Mouse (Mus musculus) heart, embryonic 13.5 days (tissue): ENCODE results near the gene Ndufa13. TPM values are rescaled to one million over a fixed set of nuclear protein-coding genes. Genes with fewer than 3 reads are reported as not detected.
A peak's percentile ranks its signal among the peaks of the same experiment; 100 is the strongest.

Experiments used
- ATAC-seq: fragments of 200-750 bp; cut with Nextera tagmentation; 2 replicates; pipeline ENCODE4 v1.8.0; 2017; ENCODE audit warnings: moderate TSS enrichment; ENCODE audit not compliant: insufficient number of reproducible peaks, low FRiP score, low TSS enrichment; ENCODE audit errors: extremely low read depth
- H3K27ac ChIP-seq: fragments of 300-500 bp; sonication (generic); replicated peaks from 2 replicates; pipeline ENCODE4 v1.5.1; 2015; ENCODE audit warnings: moderate library complexity, mild to moderate bottlenecking, inconsistent platforms
- H3K27me3 ChIP-seq: fragments of 300-500 bp; sonication (generic); replicated peaks from 2 replicates; pipeline ENCODE4 v1.6.1; 2015; ENCODE audit warnings: mild to moderate bottlenecking, inconsistent platforms
- H3K36me3 ChIP-seq: fragments of 300-500 bp; sonication (generic); 2 replicates; pipeline ENCODE4 v1.6.1; 2015; ENCODE audit warnings: mild to moderate bottlenecking, inconsistent platforms
- H3K4me1 ChIP-seq: fragments of 300-500 bp; sonication (generic); 2 replicates; pipeline ENCODE4 v1.6.1; 2015; ENCODE audit warnings: inconsistent platforms
- H3K4me2 ChIP-seq: fragments of 300-500 bp; sonication (generic); 2 replicates; pipeline ENCODE4 v1.6.1; 2015; ENCODE audit warnings: inconsistent platforms, mild to moderate bottlenecking, moderate library complexity
- H3K4me3 ChIP-seq: fragments of 300-500 bp; sonication (generic); 2 replicates; pipeline ENCODE4 v1.5.1; 2015; ENCODE audit warnings: moderate library complexity, mild to moderate bottlenecking, inconsistent platforms
- H3K9ac ChIP-seq: fragments of 300-500 bp; sonication (generic); 2 replicates; pipeline ENCODE4 v1.6.1; 2015; ENCODE audit warnings: inconsistent platforms, mild to moderate bottlenecking, moderate library complexity
- H3K9me3 ChIP-seq: fragments of 300-500 bp; sonication (generic); 2 replicates; pipeline ENCODE4 v1.6.1; 2016; ENCODE audit warnings: inconsistent platforms
- WGBS: fragments of 180-500 bp; shearing (Covaris S2); methylation state at CpG from one replicate; pipeline ENCODE4 v1.1.7; 2015; ENCODE audit warnings: mixed read lengths; 5-methylcytosine and 5-hydroxymethylcytosine counted together
- polyA plus RNA-seq: library from polyadenylated mRNA; unstranded; fragments of >200 nt; fragmentation: Nextera tagmentation; extraction: Ambion mirVana; gene quantifications from 2 replicates; pipeline ENCODE4 v1.2.1, GENCODE M21; 2015

The Ndufa13 gene
- polyA plus RNA-seq, 1 experiment from 2014 or later: 304 TPM

DNA sequence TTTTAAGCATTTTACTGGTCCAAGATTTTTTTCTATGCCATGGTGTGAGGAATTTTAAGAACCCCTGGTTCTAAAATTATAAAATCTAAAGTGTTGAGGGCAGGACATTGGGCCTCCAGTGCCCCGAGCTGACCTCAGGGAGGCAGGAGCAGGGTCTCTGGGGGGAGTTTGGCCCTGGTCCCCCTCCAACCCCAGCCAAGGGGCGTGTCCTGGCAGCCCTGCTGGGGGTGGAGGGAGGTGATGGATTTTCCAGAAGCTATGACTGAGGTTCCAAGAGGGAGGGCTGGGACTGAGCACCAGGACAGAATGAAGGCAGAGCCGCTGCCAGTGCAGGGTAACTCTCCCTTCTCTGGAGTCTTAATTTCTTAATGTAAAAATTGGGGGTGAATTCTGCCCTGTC is 24.4 kb downstream of the Ndufa13 start:
- H3K9me3 ChIP-seq: no peaks in the 10 kb centered on the region
- WGBS: 55% methylated on average over 3 of the region's 3 CpGs
- no peak overlapping the region for H3K4me2 ChIP-seq
- peaks cover 24% of the 10 kb centered on the region for H3K4me1 ChIP-seq
- H3K4me3 ChIP-seq: no peak overlapping the region
- ATAC-seq: no peak
- peaks cover 80% of the 10 kb centered on the region for H3K27me3 ChIP-seq
- H3K9ac ChIP-seq: no peak overlapping the region
- no peaks in the 10 kb centered on the region for H3K36me3 ChIP-seq
- no peak overlapping the region for H3K27ac ChIP-seq

DNA sequence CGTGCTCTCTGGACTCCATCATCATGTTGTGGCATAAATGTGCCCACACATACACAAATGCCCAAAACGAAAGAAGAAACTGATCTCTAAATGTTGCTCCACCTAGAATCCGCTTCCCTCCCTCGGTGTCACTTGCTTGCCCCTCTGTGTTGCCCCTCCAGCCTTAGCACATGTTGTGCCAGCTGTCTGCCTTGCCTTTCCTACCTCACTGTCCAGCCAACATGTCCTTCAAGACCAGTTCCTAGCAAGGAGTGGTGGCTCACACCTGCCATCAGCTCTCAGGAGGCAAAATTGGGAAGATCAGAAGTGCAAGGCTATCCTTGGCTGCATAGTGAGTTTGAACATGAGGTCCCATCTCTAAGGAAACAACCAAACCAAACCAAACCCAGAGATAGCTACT is 25.0 kb downstream of the Ndufa13 start:
- Histone ChIP-seq H3K4me2 (no peak overlapping the region), H3K27me3 (peaks cover 79% of the 10 kb centered on the region), H3K9me3 (no peaks in the 10 kb centered on the region), H3K9ac (no peak overlapping the region), H3K27ac (no peak overlapping the region), H3K4me1 (peaks cover 18% of the 10 kb centered on the region), H3K36me3 (no peaks in the 10 kb centered on the region), H3K4me3 (no peak overlapping the region)
- WGBS: 79% methylated on average over 4 of the region's 4 CpGs
- no peak for ATAC-seq

DNA sequence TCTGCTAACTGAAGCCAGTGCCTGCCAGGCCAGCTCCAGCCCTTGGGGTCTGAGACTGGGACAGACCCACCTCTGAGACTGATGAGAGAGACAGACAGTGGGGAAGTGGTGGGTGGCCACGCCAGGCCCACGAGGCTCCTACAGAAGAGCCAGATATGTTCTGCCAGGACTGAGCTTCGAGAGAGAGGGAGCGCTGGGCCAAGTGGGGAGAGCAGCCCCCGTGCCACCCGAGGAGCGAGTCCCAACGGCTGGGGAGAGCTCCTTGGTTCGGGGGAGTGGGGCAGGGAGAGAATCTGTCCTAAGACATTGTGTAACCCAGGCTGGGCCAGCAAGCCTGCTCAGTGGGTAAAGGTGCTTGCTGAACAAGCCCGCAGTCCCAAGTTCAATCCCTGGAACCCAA is 25.4 kb downstream of the Ndufa13 start:
- ATAC-seq: no peak
- Histone ChIP-seq H3K27me3 (peaks cover 75% of the 10 kb centered on the region), H3K9ac (no peak overlapping the region), H3K4me2 (no peak overlapping the region), H3K9me3 (no peaks in the 10 kb centered on the region), H3K36me3 (no peaks in the 10 kb centered on the region), H3K4me3 (no peak overlapping the region), H3K4me1 (peaks cover 14% of the 10 kb centered on the region), H3K27ac (no peak overlapping the region)
- 71% methylated on average over 10 of the region's 10 CpGs for WGBS

DNA sequence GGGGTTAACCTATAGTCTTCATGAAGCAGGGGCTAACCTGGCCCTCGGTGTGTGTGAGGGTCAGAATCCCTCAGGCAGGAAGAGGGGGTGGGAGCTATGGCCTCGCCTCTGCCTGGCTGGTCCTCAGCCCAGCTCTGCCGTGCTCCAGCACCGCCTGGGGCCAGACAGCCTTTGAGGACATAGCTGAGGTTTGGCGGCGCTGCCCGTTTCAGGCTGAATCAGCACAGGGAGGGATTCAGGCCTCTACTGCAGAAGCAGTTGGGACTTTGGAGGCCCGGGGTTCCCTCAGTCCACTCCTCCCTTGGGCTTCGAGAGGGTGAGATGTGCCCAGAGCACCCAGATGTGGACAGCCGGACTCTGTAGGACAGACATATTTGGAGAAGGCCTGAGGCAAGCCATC is 26.3 kb downstream of the Ndufa13 start:
- Histone ChIP-seq H3K4me2 (no peak overlapping the region), H3K27me3 (peaks cover 74% of the 10 kb centered on the region), H3K4me3 (no peak overlapping the region), H3K27ac (no peak overlapping the region), H3K9ac (peak overlapping the region; percentile 11; the same call in 1 of the 2 replicates), H3K36me3 (no peaks in the 10 kb centered on the region), H3K9me3 (no peaks in the 10 kb centered on the region), H3K4me1 (peaks cover 6% of the 10 kb centered on the region; the same call in 1 of the 2 replicates)
- WGBS: 40% methylated on average over 10 of the region's 10 CpGs
- no peak for ATAC-seq

DNA sequence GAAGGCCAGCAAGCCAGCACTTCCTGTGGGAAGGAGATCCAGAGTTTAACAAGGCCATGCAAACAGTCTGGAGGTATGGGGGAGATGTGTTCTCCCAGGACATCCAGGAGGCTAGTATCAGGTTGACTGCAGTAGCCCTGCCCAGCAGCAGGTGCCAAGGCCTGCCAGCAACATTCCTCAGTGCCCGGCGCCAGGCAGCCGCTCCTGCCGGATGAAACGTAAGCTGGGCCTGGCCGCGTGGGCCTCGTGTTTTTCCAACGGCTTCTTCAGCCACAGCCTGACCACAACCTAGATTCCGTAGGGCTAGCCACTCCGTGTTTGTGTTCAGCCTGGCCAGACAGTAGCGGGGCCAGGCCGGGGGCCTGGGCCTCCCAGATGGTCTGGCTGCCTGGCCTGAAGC is 27.7 kb downstream of the Ndufa13 start:
- WGBS: 76% methylated on average over 13 of the region's 13 CpGs
- H3K9me3 ChIP-seq: no peaks in the 10 kb centered on the region
- no peak for ATAC-seq
- H3K36me3 ChIP-seq: no peaks in the 10 kb centered on the region
- H3K4me1 ChIP-seq: peaks cover 6% of the 10 kb centered on the region; the same call in 1 of the 2 replicates
- H3K4me3 ChIP-seq: no peak overlapping the region
- H3K4me2 ChIP-seq: no peak overlapping the region
- no peak overlapping the region for H3K27ac ChIP-seq
- peaks cover 65% of the 10 kb centered on the region for H3K27me3 ChIP-seq
- H3K9ac ChIP-seq: peak overlapping the region; percentile 5; the same call in 1 of the 2 replicates

DNA sequence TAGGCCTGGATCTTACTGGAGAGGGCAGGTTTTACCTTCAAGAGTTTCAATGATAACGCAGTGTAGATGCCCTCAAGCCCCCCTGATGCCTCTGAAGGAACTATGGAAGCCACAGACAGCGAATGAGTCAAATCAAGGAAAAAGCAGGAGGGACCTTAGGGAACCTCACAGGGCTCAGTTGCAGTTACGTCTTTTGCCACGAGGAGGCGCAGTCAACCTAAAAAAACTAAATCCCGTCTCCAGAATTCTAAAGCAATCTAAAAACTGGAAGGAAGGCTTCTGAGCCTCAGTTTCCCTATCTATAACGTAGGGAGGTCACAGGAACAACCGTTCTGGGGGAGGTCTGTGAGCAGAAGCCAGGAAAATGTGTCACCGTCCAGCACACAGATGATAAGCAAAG is 28.2 kb downstream of the Ndufa13 start:
- Histone ChIP-seq H3K36me3 (no peaks in the 10 kb centered on the region), H3K4me3 (no peak overlapping the region), H3K9ac (no peak overlapping the region), H3K27me3 (peaks cover 60% of the 10 kb centered on the region), H3K4me2 (no peak overlapping the region), H3K4me1 (peaks cover 6% of the 10 kb centered on the region; the same call in 1 of the 2 replicates), H3K9me3 (no peaks in the 10 kb centered on the region), H3K27ac (no peak overlapping the region)
- WGBS: 10% methylated on average over 9 of the region's 9 CpGs
- no peak for ATAC-seq

DNA sequence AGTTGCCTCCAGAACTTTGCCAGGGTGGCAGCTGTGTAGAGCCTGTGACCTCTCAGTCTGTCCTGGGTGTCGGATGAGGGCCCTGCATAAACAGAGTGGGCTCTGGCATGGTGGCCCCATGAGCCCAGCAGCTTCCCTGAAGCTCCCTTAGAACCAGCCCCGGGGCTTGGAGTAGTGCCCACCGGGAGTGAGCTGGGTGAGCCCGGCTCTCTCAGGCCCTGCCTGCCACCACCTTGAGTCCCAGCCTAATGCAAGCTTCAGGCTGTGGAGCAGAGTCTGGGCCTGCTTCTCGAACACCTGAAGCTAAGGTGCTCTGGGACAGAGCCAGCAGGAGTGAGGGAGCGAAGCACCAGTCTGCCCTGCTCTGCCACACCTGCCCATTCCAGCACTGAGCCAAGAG is 31.5 kb downstream of the Ndufa13 start:
- Histone ChIP-seq H3K4me2 (no peak overlapping the region), H3K27ac (no peak overlapping the region), H3K27me3 (peaks cover 28% of the 10 kb centered on the region), H3K4me3 (no peak overlapping the region), H3K36me3 (no peaks in the 10 kb centered on the region), H3K9ac (no peak overlapping the region), H3K9me3 (no peaks in the 10 kb centered on the region), H3K4me1 (peaks cover 9% of the 10 kb centered on the region; the same call in 1 of the 2 replicates)
- 75% methylated on average over 6 of the region's 6 CpGs for WGBS
- ATAC-seq: no peak

DNA sequence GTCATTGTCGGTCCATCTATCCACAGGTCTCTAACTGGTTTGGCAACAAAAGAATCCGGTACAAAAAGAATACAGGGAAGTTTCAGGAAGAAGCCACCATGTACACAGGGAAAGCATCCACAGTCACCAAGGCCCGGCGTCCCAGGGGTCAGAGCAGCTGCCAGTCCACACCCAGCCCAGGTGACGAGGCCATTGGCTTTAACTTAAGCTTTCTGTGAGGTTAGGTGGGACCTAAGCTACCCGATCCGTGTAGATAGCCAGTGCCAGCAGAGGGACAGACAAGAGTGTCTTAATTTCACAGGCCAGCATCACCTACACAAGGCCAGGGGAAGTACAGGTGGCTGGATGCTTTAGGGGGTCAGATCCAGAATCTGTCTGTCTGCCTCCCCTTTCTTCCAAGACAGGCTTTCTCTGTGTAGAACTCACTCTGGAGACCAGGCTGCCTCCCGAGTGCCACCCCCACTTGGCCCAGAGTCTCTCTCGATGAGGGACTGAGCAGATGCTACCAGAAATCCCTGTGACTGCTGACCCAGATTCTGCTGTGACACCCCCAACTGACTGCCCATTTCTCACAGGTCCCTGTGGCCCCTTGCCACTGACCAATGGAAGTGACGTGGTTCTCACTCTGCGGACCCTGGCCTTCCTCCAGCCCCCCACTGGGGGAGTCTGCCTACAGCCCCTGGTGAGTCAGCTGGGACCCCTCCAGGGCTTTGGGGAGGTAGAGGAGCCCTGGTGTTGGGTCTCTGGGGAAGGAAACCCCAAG is 32.2 kb downstream of the Ndufa13 start:
- Histone ChIP-seq H3K9ac (no peak overlapping the region), H3K4me2 (no peak overlapping the region), H3K36me3 (no peaks in the 10 kb centered on the region), H3K9me3 (no peaks in the 10 kb centered on the region), H3K27me3 (peaks cover 28% of the 10 kb centered on the region), H3K27ac (no peak overlapping the region), H3K4me1 (peaks cover 9% of the 10 kb centered on the region; the same call in 1 of the 2 replicates), H3K4me3 (no peak overlapping the region)
- whole genome bisulfite sequencing: 74% methylated on average over 11 of the region's 11 CpGs
- ATAC-seq: no peak

DNA sequence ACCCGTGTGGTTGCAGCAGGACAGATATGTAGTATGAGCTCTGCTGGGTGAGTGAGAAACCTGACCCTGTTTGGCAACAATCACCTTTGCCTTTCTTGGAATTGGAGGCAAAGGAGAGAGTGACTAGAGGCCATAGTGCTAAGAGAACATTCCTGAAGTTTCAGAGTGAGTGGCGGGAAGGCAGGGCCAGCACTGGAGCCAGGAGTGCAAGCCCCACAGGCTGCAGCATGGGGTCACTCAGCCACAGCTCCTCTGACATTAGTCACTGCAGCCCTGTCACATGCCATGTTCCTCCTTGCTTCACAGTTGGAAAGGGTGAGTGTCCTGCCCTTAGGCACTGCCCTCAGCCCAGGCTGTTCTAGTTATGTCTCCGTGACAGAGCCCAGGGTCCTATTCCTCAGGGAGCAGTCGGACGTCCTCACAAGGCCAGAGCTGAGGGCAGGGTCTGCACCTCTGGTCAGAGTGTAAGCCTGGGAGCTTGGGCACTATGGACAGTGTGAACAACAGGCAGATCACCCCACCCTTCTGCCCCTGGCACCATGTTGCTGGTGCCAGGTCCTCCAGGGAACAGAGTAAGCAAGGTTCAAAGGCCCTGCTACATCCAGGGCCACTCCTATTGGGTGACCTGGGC is 34.5 kb downstream of the Ndufa13 start:
- H3K27me3 ChIP-seq: peaks cover 17% of the 10 kb centered on the region

DNA sequence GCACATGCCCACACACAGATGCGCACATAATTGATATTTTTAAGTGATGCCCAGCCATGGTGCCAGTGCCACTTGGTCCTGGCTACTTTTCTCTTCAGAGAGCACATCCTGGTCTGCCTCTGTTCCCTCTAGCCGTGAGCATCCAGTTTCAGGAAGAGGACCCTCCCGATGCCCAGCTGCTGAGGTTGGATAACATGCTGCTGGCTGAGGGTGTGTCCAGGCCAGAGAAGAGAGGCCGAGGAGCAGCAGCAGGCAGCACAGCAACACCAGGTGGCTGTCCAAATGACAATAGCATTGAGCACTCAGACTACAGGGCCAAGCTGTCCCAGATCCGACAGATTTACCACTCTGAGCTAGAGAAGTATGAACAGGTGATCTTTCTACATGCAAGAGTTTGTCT is 38.2 kb downstream of the Ndufa13 start:
- Histone ChIP-seq H3K36me3 (no peaks in the 10 kb centered on the region), H3K27me3 (no peaks in the 10 kb centered on the region; the same call in 1 of the 2 replicates), H3K4me3 (no peak overlapping the region), H3K4me2 (no peak overlapping the region), H3K4me1 (0 out of 2 replicates have a peak, but pooled peaks cover 4% of the 10 kb centered on the region), H3K27ac (no peak overlapping the region), H3K9me3 (no peaks in the 10 kb centered on the region), H3K9ac (no peak overlapping the region)
- no peak for ATAC-seq
- 56% methylated on average over 5 of the region's 5 CpGs for WGBS

More for the DNA sequence above, 34.5 kb downstream of the Ndufa13 start:
- Histone ChIP-seq H3K27ac (no peak overlapping the region), H3K4me3 (no peak overlapping the region), H3K36me3 (no peaks in the 10 kb centered on the region), H3K9ac (no peak overlapping the region), H3K4me2 (no peak overlapping the region), H3K9me3 (no peaks in the 10 kb centered on the region), H3K4me1 (0 out of 2 replicates have a peak, but pooled peaks cover 4% of the 10 kb centered on the region)
- ATAC-seq: no peak
- WGBS: 64% methylated on average over 5 of the region's 5 CpGs

DNA sequence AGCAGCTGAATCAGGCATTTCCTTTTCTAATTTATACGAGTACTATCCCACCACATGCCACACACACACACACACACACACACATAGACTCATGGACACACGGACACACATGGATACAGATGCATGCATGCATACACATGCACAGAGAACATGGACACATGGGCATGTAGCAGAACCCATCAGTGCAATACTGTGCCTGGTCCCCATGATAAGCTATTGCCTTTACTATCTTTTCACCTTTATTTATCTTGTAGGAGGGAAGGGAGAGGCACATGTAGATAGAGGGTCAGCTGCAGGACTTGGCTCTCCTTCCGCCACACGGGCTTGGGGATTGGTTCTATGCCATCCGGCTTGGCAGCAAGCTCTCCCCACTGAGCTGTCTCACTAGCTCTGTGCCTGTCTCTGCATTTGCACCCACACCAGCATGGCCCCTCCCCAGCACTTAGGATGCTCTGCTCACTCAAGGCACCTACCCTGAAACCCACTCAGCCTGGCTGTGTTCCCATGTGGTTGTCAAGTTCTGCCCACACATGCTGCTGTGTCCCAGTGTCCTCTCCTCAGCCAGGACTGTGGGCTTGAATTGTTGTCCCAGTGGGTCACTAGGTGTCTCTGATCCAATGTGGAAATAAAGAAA is 38.9 kb downstream of the Ndufa13 start:
- H3K4me2 ChIP-seq: no peak overlapping the region
- ATAC-seq: no peak
- no peaks in the 10 kb centered on the region for H3K9me3 ChIP-seq
- no peak overlapping the region for H3K27ac ChIP-seq
- no peaks in the 10 kb centered on the region; the same call in 1 of the 2 replicates for H3K27me3 ChIP-seq
- no peak overlapping the region for H3K4me3 ChIP-seq
- no peaks in the 10 kb centered on the region for H3K36me3 ChIP-seq
- 0 out of 2 replicates have a peak, but pooled peaks cover 4% of the 10 kb centered on the region for H3K4me1 ChIP-seq
- 68% methylated on average over 5 of the region's 5 CpGs for WGBS
- no peak overlapping the region for H3K9ac ChIP-seq
